Mouse (Mus musculus): Measurements from ENCODE around the gene Capns2.

The Capns2 gene

GRCm38 (mm10) chr8:92903488-92904135, 2.4 kb downstream of the Capns2 start:
- DNase-seq (ENCODE audit: low spot score in 2 of 2) = no peak

DNA sequence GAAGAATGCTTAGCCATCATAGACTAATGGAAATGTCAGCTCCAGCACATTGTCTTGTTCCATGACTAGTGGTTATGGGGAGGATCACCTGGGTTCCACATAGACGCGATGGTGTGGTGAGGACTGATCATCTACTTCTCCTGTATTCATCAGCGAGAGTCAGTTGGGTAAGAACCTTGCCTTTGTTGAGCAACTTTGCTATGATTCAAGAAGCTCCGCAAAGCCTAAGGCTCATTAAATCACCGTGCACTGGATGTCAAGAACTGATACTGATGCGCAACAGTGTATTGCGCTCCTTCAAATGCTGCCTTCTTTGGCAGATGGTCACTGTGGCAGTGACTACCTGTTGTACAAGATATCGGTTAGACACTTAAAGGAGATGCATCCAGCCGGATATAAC, 5.3 kb downstream of the Capns2 start:
- no peak for DNase-seq (ENCODE audit: low spot score in 2 of 2)

- no peak for DNase-seq (ENCODE audit: low spot score in 2 of 2)
Measured at GRCm38 (mm10) chr8:92908448-92908847, 7.2 kb downstream of the Capns2 start.

DNA sequence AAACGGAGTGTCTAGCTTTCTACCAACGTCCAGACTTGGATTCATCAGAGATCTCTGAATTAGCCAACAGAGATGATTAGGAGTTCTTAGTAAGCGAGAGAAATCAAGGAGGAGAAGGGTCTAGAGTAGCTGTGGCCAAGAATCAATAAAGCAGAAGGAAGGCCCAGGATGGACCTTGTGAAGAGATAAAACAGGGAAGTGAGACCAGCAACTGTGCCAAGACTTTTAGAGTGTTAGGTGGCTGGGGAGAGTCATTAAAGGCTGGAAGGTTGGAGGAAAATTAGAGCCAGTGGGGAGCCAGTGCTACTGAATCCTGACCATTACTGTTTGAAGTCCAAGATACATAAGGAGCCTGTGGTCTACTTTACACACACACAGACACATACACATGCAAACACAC, 10.3 kb downstream of the Capns2 start:
- DNase-seq (ENCODE audit: low spot score in 2 of 2) = no peak

- no peak for DNase-seq (ENCODE audit: low spot score in 2 of 2)
Measured at GRCm38 (mm10) chr8:92913396-92913795, 12.2 kb downstream of the Capns2 start.

GRCm38 (mm10) chr8:92916082-92916481, 14.9 kb downstream of the Capns2 start:
- no peak for DNase-seq (ENCODE audit: low spot score in 2 of 2)

DNA sequence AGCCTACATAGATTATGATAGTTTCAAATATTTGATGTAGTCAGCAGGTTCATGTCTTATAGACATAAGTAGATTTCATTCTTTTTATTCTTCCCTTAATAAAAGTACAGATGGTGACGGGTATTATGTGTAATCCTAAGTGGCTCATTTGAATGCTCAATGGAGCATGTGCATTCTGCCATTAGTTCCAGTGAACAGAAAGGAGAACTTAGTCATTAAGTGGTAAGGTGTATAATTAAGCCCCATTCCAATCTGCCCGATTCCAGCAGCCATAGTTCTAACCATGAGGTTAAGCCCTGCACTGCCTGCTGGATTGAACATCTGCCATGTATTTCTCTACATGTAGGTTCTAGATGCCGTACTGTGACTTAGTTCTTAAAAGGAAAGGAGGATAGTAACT, 20.6 kb downstream of the Capns2 start:
- no peak for DNase-seq (ENCODE audit: low spot score in 2 of 2)

GRCm38 (mm10) chr8:92928986-92929385, 27.8 kb downstream of the Capns2 start:
- no peak for DNase-seq (ENCODE audit: low spot score in 2 of 2)

DNA sequence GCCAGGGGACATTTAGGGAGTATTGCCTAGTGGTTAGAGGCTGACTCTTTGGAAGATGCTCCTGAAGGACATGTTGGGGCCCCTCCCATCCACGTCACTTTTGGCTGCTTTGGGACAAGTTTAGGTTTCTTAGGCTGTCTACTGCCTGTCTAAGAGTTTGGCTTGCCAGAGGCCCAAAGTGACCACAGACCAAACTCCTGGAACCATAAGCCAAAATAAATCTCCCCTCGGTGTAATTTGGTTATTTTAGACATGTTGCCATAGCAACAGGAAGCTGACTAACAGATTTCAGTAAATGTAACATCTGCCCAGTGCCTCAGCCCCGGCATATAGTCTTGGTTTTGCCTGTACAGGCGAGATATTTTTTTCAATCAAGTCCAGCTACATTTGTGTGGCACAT, 36.8 kb downstream of the Capns2 start:
- no peak for DNase-seq (ENCODE audit: low spot score in 2 of 2)

DNA sequence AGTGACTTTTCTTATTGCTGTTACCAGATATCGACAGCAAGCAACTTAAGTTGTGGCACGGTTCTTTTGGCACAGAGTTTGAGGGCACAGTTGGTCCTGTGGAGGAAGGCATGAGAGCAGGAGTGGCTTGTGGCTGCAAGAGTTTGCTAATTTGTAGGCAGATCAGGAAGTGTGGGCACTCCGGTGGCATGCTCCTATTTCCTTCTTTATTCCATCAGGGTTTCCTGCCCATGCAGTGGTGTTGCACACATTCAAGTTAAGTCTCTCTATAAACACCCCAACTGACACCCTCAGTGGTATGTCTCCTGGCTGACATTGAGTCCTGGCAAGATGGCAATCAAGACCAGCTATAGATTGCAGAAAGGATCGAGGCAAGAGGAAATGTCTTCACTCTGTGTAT, 47.9 kb downstream of the Capns2 start:
- DNase-seq (ENCODE audit: low spot score in 2 of 2) = no peak

GRCm38 (mm10) chr8:92950639-92951371, 49.6 kb downstream of the Capns2 start:
- DNase-seq (ENCODE audit: low spot score in 2 of 2) = no peak
